Mouse (Mus musculus) B cell, adult 2 months (primary cell): ENCODE measurements around the gene Mrpl20.

Experiments
- DNase-seq, 2 experiments: peaks; one replicate each; pipeline ENCODE4 v3.0.0; 2022

Gene Mrpl20

GRCm38 (mm10) chr4:155833234-155833633 lies 30.6 kb downstream of the Mrpl20 start:
- DNase-seq: no peak

GRCm38 (mm10) chr4:155833836-155834235 lies 31.2 kb downstream of the Mrpl20 start:
- DNase-seq: peak; percentile 75 to 78

GRCm38 (mm10) chr4:155837404-155838010 lies 34.8 kb downstream of the Mrpl20 start:
- DNase-seq: no peak

- no peak for DNase-seq
Observed at GRCm38 (mm10) chr4:155838187-155839153, 35.8 kb downstream of the Mrpl20 start.

GRCm38 (mm10) chr4:155839483-155839910 lies 36.8 kb downstream of the Mrpl20 start, which contains the start of gene Mxra8:
Gene Mxra8 (plus strand): TSS chr4:155839680.
- DNase-seq: no peak

GRCm38 (mm10) chr4:155840076-155841002 lies 37.7 kb downstream of the Mrpl20 start:
- no peak for DNase-seq

GRCm38 (mm10) chr4:155841003-155841454 lies 38.4 kb downstream of the Mrpl20 start:
- peak; percentile 78 to 80 for DNase-seq

DNA sequence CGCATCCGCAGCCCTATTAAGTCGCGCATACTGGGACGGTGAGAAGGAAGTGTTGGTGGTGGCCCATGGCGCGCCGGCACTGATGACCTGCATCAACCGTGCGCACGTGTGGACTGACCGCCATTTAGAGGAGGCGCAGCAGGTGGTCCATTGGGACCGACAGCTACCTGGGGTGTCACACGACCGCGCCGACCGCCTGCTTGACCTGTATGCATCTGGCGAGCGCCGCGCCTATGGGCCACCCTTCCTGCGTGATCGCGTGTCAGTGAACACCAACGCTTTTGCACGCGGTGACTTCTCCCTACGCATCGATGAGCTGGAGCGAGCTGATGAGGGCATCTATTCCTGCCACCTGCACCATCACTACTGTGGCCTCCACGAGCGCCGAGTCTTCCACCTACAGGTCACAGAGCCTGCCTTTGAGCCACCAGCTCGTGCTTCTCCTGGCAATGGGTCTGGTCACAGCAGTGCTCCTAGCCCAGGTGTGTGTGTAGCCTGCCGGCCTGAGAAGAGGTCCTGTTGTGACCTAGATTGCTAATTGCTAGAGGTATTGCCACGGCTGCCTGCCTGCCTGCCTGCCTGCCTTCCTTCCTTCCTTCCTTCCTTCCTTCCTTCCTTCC lies 39.1 kb downstream of the Mrpl20 start:
- DNase-seq: peak; percentile 39 to 42

- no peak for DNase-seq
Observed at GRCm38 (mm10) chr4:155843231-155843630, 40.6 kb downstream of the Mrpl20 start.

DNA sequence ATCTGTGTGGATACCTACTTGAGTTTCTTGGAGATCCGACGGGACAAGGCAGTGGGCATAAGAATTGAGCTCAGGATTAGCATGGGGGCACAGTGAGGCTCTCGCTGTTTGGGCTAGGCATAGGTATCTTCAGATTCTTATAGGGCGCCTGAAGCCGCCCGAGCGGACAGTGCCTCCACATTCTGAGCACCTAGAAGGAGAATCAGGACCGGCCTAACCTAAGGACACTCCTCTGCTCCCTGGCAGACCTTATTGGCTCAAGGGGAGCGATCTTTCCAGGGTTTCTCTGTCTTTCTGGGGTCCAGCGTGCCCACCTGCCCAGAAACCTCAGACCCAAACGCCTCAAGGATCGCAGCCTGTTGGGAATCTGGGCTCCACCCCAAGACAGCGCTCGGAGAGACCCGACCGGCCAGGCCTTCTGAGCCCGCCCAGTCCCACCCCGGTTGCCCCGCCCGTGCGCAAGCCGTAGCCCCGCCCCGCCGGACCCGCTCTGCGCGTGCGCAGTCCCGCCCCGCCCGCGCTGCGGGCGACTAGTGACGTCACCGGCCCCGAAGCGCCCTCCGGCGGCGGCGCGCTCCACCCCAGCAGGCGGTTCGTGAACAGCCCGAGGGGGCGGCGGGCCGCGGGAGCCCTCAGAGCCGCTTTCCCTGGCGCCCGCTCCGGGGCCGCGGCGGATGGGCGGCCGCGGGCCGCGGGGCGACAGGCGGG lies 44.3 kb downstream of the Mrpl20 start, which contains the start of gene Dvl1:
Gene Dvl1 (plus strand): TSS at position 532 of the 708 bp plus-strand sequence.
- DNase-seq: peak; percentile 97 to 99

DNA sequence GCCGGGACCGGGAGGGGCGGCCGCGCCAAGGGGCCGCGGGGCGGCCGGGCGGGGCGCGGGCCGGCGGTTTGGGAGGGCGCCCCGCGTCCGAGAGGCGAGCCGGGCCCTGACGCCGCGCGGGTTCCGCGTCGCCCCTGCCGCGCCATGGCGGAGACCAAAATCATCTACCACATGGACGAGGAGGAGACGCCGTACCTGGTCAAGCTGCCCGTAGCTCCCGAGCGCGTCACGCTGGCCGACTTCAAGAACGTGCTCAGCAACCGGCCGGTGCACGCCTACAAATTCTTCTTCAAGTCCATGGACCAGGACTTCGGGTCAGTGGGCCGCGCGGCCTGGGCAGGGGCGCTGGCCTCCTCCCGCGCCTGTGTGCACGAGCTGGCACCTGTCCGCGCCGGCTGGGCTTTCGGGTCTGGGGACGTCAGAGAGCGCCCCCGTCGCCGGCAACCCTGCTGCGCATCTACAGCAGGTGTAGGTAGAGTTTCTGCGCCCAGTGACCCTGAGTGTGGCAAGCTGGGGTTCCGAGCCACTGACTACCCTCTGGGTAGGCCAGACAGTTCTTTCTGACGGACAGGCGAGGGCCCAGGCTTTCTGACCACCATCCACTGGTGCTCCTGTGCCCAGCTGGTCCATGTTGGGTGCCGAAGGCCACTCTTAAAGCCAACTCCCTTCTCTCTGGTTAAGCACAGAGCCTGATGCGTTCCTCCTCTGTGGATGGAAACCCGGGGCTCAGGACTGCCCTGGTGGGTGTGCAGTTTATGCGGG lies 45.1 kb downstream of the Mrpl20 start:
- peak; percentile 31 to 42 for DNase-seq

GRCm38 (mm10) chr4:155848434-155849095 lies 45.9 kb downstream of the Mrpl20 start:
- no peak for DNase-seq

- DNase-seq: no peak
Observed at GRCm38 (mm10) chr4:155849391-155849790, 46.7 kb downstream of the Mrpl20 start.

- no peak for DNase-seq
Observed at GRCm38 (mm10) chr4:155849792-155850451, 47.2 kb downstream of the Mrpl20 start.

GRCm38 (mm10) chr4:155851368-155851767 lies 48.7 kb downstream of the Mrpl20 start:
- DNase-seq: no peak

- no peak for DNase-seq
Observed at GRCm38 (mm10) chr4:155851951-155852411, 49.3 kb downstream of the Mrpl20 start.

- no peak for DNase-seq
Observed at GRCm38 (mm10) chr4:155853421-155853820, 50.7 kb downstream of the Mrpl20 start.

DNA sequence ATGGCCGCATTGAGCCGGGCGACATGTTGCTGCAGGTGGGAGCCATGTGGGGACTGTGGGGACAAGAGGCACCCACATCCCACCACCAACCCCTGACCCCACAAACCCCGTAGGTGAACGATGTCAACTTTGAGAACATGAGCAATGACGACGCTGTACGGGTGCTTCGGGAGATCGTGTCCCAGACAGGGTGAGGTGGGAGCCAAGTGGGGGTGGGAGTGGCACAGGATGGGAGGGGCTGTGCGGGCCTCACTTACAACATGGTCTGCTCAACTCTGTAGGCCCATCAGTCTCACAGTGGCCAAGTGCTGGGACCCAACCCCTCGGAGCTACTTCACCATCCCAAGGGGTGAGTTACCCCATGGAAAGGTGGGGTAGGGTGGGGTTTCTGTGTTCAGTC lies 52.3 kb downstream of the Mrpl20 start:
- DNase-seq: no peak

- no peak for DNase-seq
Observed at GRCm38 (mm10) chr4:155856071-155856470, 53.4 kb downstream of the Mrpl20 start.
